Mouse (Mus musculus): ENCODE results near the gene Hoxd1.

- no peak for TF ChIP-seq CTCF (IDR thresholded peaks at IDR 0.05; ENCODE audit: borderline replicate concordance, control insufficient read depth, extremely low read depth, insufficient read depth, low read length, poor library complexity)
- TF ChIP-seq POLR2A (IDR thresholded peaks at IDR 0.05; ENCODE audit: control insufficient read depth, extremely low read depth, insufficient read depth, low read length, poor library complexity), result no peak
Measured at GRCm38 (mm10) chr2:74753711-74754110, 9.1 kb upstream of the Hoxd1 start.

Data from thymus, adult 2 months (tissue).